10 mouse cellular contexts compared by ENCODE assay signal in the genomic region with DNA sequence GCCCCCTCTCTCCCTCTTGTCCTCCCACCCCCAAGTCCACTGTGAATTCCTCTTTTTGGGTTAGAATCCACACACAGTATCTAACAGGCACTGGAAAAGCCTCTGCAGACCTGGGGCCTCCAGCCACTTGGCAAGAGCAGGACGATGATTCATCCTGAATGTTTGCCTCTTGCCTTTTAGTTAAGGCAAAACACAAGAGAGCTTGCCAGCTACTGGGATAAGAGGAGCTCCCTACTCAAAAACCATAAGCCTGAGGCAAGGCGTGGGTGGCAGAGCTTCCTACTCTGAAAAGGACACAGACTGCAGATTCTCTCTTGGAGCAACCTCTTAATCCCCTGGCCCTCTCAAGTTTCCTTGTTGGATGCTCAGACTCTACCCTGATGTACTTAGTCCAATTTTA.
A peak's percentile ranks its signal among the peaks of the same experiment; 100 is the strongest.
DNase-seq lines count a peak whose midpoint lies in the region; ATAC-seq and TF ChIP-seq lines count a peak whose summit lies in the region.
"Had no signal": no experiment of that assay in that cellular context is flagged by ENCODE, and none has a peak within 500 bp of the region (broad histone marks: within the 10 kb centered on the region; RNA-seq: fewer than 3 reads in every experiment).

No protein-coding gene starts in this region.

- 7% methylated on average over 2 of the region's 2 CpGs for WGBS in heart, adult 2 months
- 21% methylated on average over 2 of the region's 2 CpGs for WGBS in lung, embryonic 16.5 days

- peak overlapping the region; percentile 61 for H3K27ac ChIP-seq in heart, adult 2 months
- peak overlapping the region; percentile 55 for H3K27ac ChIP-seq in lung, embryonic 16.5 days (ENCODE audit: low read length)
- H3K27ac ChIP-seq: embryonic facial prominence, embryonic 12.5 days; macrophage had no signal

- H3K9ac ChIP-seq in heart, adult 2 months (ENCODE audit: low read depth, low read length): no peak overlapping the region
- H3K9ac ChIP-seq in lung, embryonic 16.5 days (ENCODE audit: low read length): no peak overlapping the region
- H3K9ac ChIP-seq: embryonic facial prominence, embryonic 12.5 days had no signal

- no peak overlapping the region for H3K4me3 ChIP-seq in heart, adult 2 months
- H3K4me3 ChIP-seq in lung, embryonic 16.5 days (ENCODE audit: low read length): no peak overlapping the region
- H3K4me3 ChIP-seq: embryonic facial prominence, embryonic 12.5 days had no signal

- H3K79me2 ChIP-seq in heart, adult 2 months (replicated peaks; ENCODE audit: control insufficient read depth, insufficient read depth, low read length): no peaks in the 10 kb centered on the region

- no peak for TF ChIP-seq CTCF in heart, adult 2 months (IDR thresholded peaks at IDR 0.05)

- TF ChIP-seq EP300 in heart, adult 2 months (IDR thresholded peaks at IDR 0.05; ENCODE audit: insufficient read depth, low read depth, low read length): 0 out of 2 replicates have a peak, but pooled peaks have one; percentile 16

- DNase-seq in layer of hippocampus, adult 9-11 months: peak; percentile 59
- no peak for DNase-seq in layer of hippocampus, postnatal 36 days
- DNase-seq in brain, adult 2 months (ENCODE audit: low read depth, low spot score): peak; percentile 95
- peak; percentile 59 to 79 for DNase-seq in heart, adult 2 months
- no peak for DNase-seq in natural killer cell, adult 2 months (ENCODE audit: low spot score in 2 of 2)
- no peak for DNase-seq in yolk sac, embryonic 10.5 days (ENCODE audit: low spot score)

- peaks cover 7% of the 10 kb centered on the region for H3K4me1 ChIP-seq in heart, adult 2 months (ENCODE audit: control insufficient read depth, insufficient read depth, low read length)
- peaks cover 15% of the 10 kb centered on the region for H3K4me1 ChIP-seq in lung, embryonic 16.5 days (replicated peaks; ENCODE audit: control insufficient read depth, insufficient read depth, low read length)
- H3K4me1 ChIP-seq: embryonic facial prominence, embryonic 12.5 days had no signal

- no peaks in the 10 kb centered on the region; the same call in 1 of the 2 replicates for H3K9me3 ChIP-seq in lung, embryonic 16.5 days (ENCODE audit: control insufficient read depth, low read length)
- H3K9me3 ChIP-seq: embryonic facial prominence, embryonic 12.5 days had no signal

- H3K36me3 ChIP-seq in heart, adult 2 months (ENCODE audit: control insufficient read depth, insufficient read depth, low read length): peaks cover 5% of the 10 kb centered on the region; the same call in 1 of the 2 replicates
- H3K36me3 ChIP-seq in lung, embryonic 16.5 days (ENCODE audit: control insufficient read depth, insufficient read depth, low read length): no peaks in the 10 kb centered on the region
- H3K36me3 ChIP-seq: embryonic facial prominence, embryonic 12.5 days had no signal

- no peak for TF ChIP-seq POLR2A in heart, adult 2 months (IDR thresholded peaks at IDR 0.05; ENCODE audit: insufficient read depth, low read depth, low read length)

- no peaks in the 10 kb centered on the region for H3K27me3 ChIP-seq in heart, adult 2 months (ENCODE audit: control insufficient read depth, insufficient read depth, low read length)
- H3K27me3 ChIP-seq in lung, embryonic 16.5 days (ENCODE audit: control insufficient read depth, insufficient read depth, low read depth, low read length): no peaks in the 10 kb centered on the region
- H3K27me3 ChIP-seq: embryonic facial prominence, embryonic 12.5 days had no signal

- no peak overlapping the region for H3K4me2 ChIP-seq in lung, embryonic 16.5 days (ENCODE audit: low read depth, low read length)
- H3K4me2 ChIP-seq: embryonic facial prominence, embryonic 12.5 days had no signal

- intact Hi-C loops in heart, adult 2 months (cut with DNase I): loop anchor here (10.0 kb wide), 1 partner anchor 392 kb away; no protein-coding TSS in a partner anchor

- peak; percentile 56 for ATAC-seq in lung, embryonic 16.5 days (ENCODE audit: low read depth)
- ATAC-seq in megakaryocyte-erythroid progenitor cell, adult 5-6 weeks (replicated peaks; ENCODE audit: low FRiP score, low TSS enrichment, poor library complexity, severe bottlenecking): no peak

Comparison
In these comparisons a context has a peak if more than half of its experiments do, and no peak if none do; other contexts are left out.
1. DNase-seq: peak in layer of hippocampus, adult 9-11 months (single experiment), brain, adult 2 months (single experiment) and heart, adult 2 months (2 of 2); none in layer of hippocampus, postnatal 36 days (0 of 2), natural killer cell, adult 2 months (0 of 2) and yolk sac, embryonic 10.5 days (single experiment).